Mouse (Mus musculus) myocyte (in vitro differentiated cells): ENCODE data around the gene Trim12a. TPM values are rescaled to one million over a fixed set of nuclear protein-coding genes. Genes with fewer than 3 reads are reported as not detected.

ENCODE experiments used
- polyA plus RNA-seq: library from polyadenylated mRNA; unstranded; fragments of >200 nt; fragmentation: generic; extraction: Trizol; gene quantifications from one replicate; pipeline ENCODE4 v1.2.1, GENCODE M21; 2012; ENCODE audit warnings: missing spikeins

Trim12a gene
- polyA plus RNA-seq, 1 experiment: not detected

Other genes with a start within 250 kb of the Trim12a start
- not detected for gene Olfr644, start 243.6 kb downstream of the Trim12a start, polyA plus RNA-seq
- not detected for gene Olfr645, start 230.0 kb downstream of the Trim12a start, polyA plus RNA-seq
- not detected for gene Olfr646, start 210.6 kb downstream of the Trim12a start, polyA plus RNA-seq
- not detected for gene Ubqln5, start 185.6 kb downstream of the Trim12a start, polyA plus RNA-seq
- not detected for gene Olfr643, start 178.1 kb downstream of the Trim12a start, polyA plus RNA-seq
- not detected for gene Ubqln3, start 172.2 kb downstream of the Trim12a start, polyA plus RNA-seq
- not detected for gene Ubqlnl, start 164.9 kb downstream of the Trim12a start, polyA plus RNA-seq
- not detected for gene Olfm5, start 150.6 kb downstream of the Trim12a start, polyA plus RNA-seq
- not detected for gene Olfr648, start 132.1 kb downstream of the Trim12a start, polyA plus RNA-seq
- gene Olfr649, start 119.5 kb downstream of the Trim12a start, polyA plus RNA-seq: not detected
- gene Trim6, start 96.7 kb downstream of the Trim12a start, polyA plus RNA-seq: not detected
- gene Trim34a, start 71.0 kb downstream of the Trim12a start, polyA plus RNA-seq: 0.02 TPM
- not detected for gene Trim5, start 27.4 kb downstream of the Trim12a start, polyA plus RNA-seq
- 0.05 TPM for gene Trim34b, start 14.0 kb upstream of the Trim12a start, polyA plus RNA-seq
- gene Trim12c, start 37.9 kb upstream of the Trim12a start, polyA plus RNA-seq: 0.47 TPM
- not detected for gene Trim30b, start 54.4 kb upstream of the Trim12a start, polyA plus RNA-seq
- not detected for gene Trim30c, start 85.4 kb upstream of the Trim12a start, polyA plus RNA-seq
- 0.02 TPM for gene Trim30a, start 149.7 kb upstream of the Trim12a start, polyA plus RNA-seq
- not detected for gene Trim30d, start 192.4 kb upstream of the Trim12a start, polyA plus RNA-seq
- gene Olfr651, start 234.7 kb upstream of the Trim12a start, polyA plus RNA-seq: not detected
- not detected for gene Olfr652, start 245.4 kb upstream of the Trim12a start, polyA plus RNA-seq